Mouse (Mus musculus) thymus, postnatal 14 days (tissue): ENCODE data around the gene Avpi1.

Experiments
- DNase-seq: peaks from one replicate; pipeline ENCODE4 v3.0.0; 2021

Gene Avpi1

GRCm38 (mm10) chr19:42128787-42129508, at the start of gene Avpi1:
TSS of gene Avpi1 (minus strand) at chr19:42129059.
- peak; percentile 97 for DNase-seq

GRCm38 (mm10) chr19:42177461-42177860, 48.6 kb upstream of the Avpi1 start:
- DNase-seq, result no peak

- no peak for DNase-seq
Measured at GRCm38 (mm10) chr19:42176841-42177240, 48.0 kb upstream of the Avpi1 start.

GRCm38 (mm10) chr19:42170025-42170969, 41.4 kb upstream of the Avpi1 start:
- peak; percentile 97 for DNase-seq

- no peak for DNase-seq
Measured at GRCm38 (mm10) chr19:42169322-42169975, 40.6 kb upstream of the Avpi1 start.

- no peak for DNase-seq
Measured at GRCm38 (mm10) chr19:42167489-42167888, 38.6 kb upstream of the Avpi1 start.

GRCm38 (mm10) chr19:42166766-42167165, 37.9 kb upstream of the Avpi1 start:
- no peak for DNase-seq

GRCm38 (mm10) chr19:42166130-42166529, 37.3 kb upstream of the Avpi1 start:
- DNase-seq, result peak; percentile 89

- DNase-seq, result no peak
Measured at GRCm38 (mm10) chr19:42164188-42164587, 35.3 kb upstream of the Avpi1 start.

GRCm38 (mm10) chr19:42163764-42164163, 34.9 kb upstream of the Avpi1 start, which contains the start of gene Zfyve27:
TSS of gene Zfyve27 (plus strand) at chr19:42163951.
- DNase-seq, result no peak

GRCm38 (mm10) chr19:42158246-42159017, 29.6 kb upstream of the Avpi1 start:
- DNase-seq, result no peak

GRCm38 (mm10) chr19:42157493-42158237, 28.8 kb upstream of the Avpi1 start:
- DNase-seq, result peak; percentile 30

- peak; percentile 79 for DNase-seq
Measured at GRCm38 (mm10) chr19:42151990-42152389, 23.1 kb upstream of the Avpi1 start.

GRCm38 (mm10) chr19:42148569-42148860, 19.7 kb upstream of the Avpi1 start:
- no peak for DNase-seq

- DNase-seq, result peak; percentile 48
Measured at GRCm38 (mm10) chr19:42147769-42148568, 19.1 kb upstream of the Avpi1 start.

GRCm38 (mm10) chr19:42147170-42147768, 18.4 kb upstream of the Avpi1 start, which contains the start of gene Marveld1:
TSS of gene Marveld1 (plus strand) at chr19:42147400.
- peak; percentile 63 for DNase-seq

- DNase-seq, result no peak
Measured at GRCm38 (mm10) chr19:42146276-42147010, 17.6 kb upstream of the Avpi1 start.

- DNase-seq, result no peak
Measured at GRCm38 (mm10) chr19:42145731-42146130, 16.9 kb upstream of the Avpi1 start.

- DNase-seq, result no peak
Measured at GRCm38 (mm10) chr19:42145210-42145609, 16.4 kb upstream of the Avpi1 start.
